Mouse (Mus musculus) 3134 (cell line): ENCODE measurements around the gene Tescl.

Experiments
- DNase-seq: peaks from one replicate; pipeline ENCODE4 v3.0.0-alpha.2; 2011; ENCODE audit warnings: low spot score; ENCODE audit not compliant: insufficient read length; ENCODE audit errors: extremely low read depth

The Tescl gene

GRCm38 (mm10) chr7:24300771-24301282 is 32.9 kb downstream of the Tescl start, which contains the start of gene Zfp61:
Zfp61 (minus strand) TSS chr7:24301232.
- peak; percentile 72 for DNase-seq

- DNase-seq: no peak
Measured at GRCm38 (mm10) chr7:24299823-24300481, 33.8 kb downstream of the Tescl start.

GRCm38 (mm10) chr7:24298973-24299708 is 34.6 kb downstream of the Tescl start:
- DNase-seq: peak; percentile 77

DNA sequence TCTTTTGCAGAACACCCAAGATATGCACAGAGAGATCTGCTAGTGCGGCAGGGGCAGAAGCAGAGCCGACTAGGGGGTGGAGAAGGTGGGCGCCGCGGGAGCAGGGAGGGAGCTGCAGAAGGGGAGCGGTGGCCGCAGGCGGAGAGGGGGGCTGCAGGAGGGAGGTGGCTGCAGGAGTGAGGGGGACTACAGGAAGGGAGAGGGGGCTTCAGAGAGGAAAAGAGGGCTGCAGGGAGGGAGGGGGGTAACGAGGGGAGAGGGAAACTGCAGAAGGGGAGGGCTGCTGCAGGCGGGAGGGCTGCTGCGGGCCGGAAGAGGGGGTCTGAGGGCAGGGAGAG is 35.1 kb downstream of the Tescl start:
- DNase-seq: no peak

DNA sequence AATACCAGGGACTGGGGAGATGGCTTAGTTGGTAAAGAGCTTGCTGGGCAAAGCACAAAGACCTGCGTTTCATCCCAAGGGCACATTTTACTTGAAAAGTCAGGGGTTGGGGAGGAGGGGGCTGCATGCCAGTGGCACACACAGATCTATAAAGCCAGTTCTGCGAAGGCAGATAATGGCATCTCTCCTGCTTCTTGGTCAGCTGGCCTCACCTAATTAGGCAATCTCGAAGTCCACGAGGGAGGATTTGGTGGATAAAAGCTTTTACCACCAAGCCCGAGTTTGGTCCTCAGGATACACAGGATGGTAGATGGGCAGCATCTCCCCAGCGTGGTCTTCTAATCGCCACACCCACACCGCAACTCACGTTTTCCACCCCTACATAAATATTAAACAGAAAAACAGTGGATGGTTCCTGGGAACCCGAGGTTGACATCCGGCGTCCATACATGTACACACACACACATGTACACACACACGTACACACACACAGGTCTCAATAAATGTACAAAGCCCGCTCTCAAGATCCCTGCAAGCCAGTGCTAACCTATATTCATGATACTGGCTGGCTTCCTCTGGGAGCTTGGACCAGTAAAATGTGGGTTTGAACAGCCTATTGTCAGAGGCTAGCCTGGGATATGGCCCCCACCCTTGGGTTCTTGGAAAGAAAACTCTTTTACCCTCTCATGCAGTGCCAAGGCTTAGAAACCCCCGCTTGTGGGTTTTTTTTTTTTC is 36.2 kb downstream of the Tescl start:
- no peak for DNase-seq

- DNase-seq: no peak
Measured at GRCm38 (mm10) chr7:24296386-24296785, 37.4 kb downstream of the Tescl start.

- no peak for DNase-seq
Measured at GRCm38 (mm10) chr7:24295376-24295775, 38.4 kb downstream of the Tescl start.

GRCm38 (mm10) chr7:24294763-24295162 is 39.0 kb downstream of the Tescl start:
- no peak for DNase-seq

- DNase-seq: no peak
Measured at GRCm38 (mm10) chr7:24293061-24293851, 40.5 kb downstream of the Tescl start.

GRCm38 (mm10) chr7:24291387-24292090 is 42.2 kb downstream of the Tescl start:
- no peak for DNase-seq

- no peak for DNase-seq
Measured at GRCm38 (mm10) chr7:24290106-24290693, 43.5 kb downstream of the Tescl start.

GRCm38 (mm10) chr7:24288512-24288911 is 45.2 kb downstream of the Tescl start:
- no peak for DNase-seq

DNA sequence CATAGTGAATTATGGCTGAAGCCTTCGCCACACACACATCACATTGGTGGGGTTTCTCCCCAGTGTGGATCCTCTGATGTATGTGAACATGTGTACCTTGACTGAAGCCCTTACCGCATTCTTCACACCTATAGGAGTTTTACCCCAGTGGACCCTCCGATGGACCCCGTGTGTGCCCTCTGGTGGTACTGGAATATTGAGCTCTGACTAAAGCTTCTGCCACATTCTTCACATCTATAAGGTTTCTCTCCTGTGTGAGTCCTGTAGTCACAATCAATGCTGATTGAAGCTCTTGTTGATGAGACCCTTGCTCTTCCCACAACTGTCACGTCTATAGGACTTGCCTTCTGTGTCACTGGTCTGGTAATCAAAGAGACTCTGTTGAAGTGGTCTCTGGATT is 46.1 kb downstream of the Tescl start:
- DNase-seq: no peak

DNA sequence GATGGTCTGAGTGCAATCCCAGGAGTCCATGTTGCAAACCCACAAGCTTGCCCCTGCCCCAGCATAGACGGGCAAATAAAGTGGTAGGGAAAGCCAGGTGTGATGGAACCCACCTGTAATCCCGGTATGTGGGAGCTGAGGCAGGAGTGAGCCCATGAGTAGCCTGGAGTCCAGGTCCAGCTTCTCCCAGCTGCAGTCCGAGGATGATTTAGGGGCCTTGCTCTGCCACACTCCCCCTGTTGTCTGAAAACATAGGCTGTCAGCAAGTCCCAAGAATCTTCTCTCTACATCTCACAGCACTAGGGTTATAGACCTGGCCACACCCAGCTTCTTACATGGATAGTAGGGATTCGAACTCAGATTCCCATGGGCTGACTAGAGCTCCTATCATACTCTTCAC is 46.8 kb downstream of the Tescl start:
- no peak for DNase-seq

DNA sequence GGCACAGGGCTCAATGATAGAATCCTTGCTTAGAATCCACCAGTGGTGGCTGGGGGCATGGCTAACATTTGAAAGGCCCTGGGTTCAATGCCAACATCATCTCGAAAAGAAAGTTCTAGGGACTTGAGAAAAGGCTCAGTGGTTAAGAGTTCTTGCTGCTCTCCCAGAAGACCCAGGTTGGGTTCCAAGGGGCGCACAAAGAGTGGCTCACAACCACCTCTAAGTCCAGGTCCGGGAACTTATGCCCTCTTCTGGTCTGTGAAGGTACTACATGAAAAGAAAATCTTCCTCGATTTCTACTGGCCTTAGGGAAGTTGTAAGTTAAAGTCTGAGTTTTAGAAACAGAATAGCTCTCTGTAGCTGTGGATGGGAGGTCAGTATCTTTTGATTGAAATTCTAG is 47.6 kb downstream of the Tescl start:
- DNase-seq: no peak
